Mouse (Mus musculus) spleen, adult 2 months (tissue): ENCODE data around the gene Gucy1b1. TPM values are rescaled to one million over a fixed set of nuclear protein-coding genes. Genes with fewer than 3 reads are reported as not detected.

Experiments
- DNase-seq, 2 experiments: peaks; one replicate each; pipeline versions ENCODE4 v3.0.0 to v3.0.0-alpha.2; 2012 to 2021; ENCODE audit warnings: low spot score in 2 of 2, low read depth in 1 of 2
- H3K27ac ChIP-seq: fragments of 200-500 bp; 2 replicates; pipeline ENCODE4 v1.5.1; 2012; ENCODE audit warnings: low read length, inconsistent platforms; ENCODE audit not compliant: insufficient read depth
- H3K27me3 ChIP-seq: fragments of 200-500 bp; 2 replicates; pipeline ENCODE4 v1.6.1; 2012; ENCODE audit warnings: mild to moderate bottlenecking, moderate library complexity, low read length, inconsistent platforms; ENCODE audit not compliant: control insufficient read depth, insufficient read depth
- H3K36me3 ChIP-seq: fragments of 200-500 bp; 2 replicates; pipeline ENCODE4 v1.6.1; 2012; ENCODE audit warnings: mild to moderate bottlenecking, low read length, inconsistent platforms; ENCODE audit not compliant: control insufficient read depth, insufficient read depth
- H3K4me1 ChIP-seq: fragments of 200-500 bp; 2 replicates; pipeline ENCODE4 v1.6.1; 2011; ENCODE audit warnings: inconsistent platforms; ENCODE audit not compliant: control insufficient read depth, insufficient read depth, insufficient read length
- H3K4me3 ChIP-seq: fragments of 200-500 bp; 2 replicates; pipeline ENCODE4 v1.5.1; 2011; ENCODE audit warnings: mild to moderate bottlenecking, inconsistent platforms; ENCODE audit not compliant: insufficient read depth, insufficient read length; ENCODE audit errors: extremely low read depth
- CTCF ChIP-seq: fragments of 200-500 bp; IDR thresholded peaks from 2 replicates; pipeline ENCODE4 v1.5.1; 2011; ENCODE audit warnings: mild to moderate bottlenecking, inconsistent platforms; ENCODE audit not compliant: insufficient read depth, insufficient read length, insufficient replicate concordance; ENCODE audit errors: extremely low read depth
- POLR2A ChIP-seq: fragments of 200-500 bp; IDR thresholded peaks from 2 replicates; pipeline ENCODE4 v1.6.1; 2011; ENCODE audit warnings: low read depth, low read length, inconsistent platforms
- WGBS: fragments of 180-500 bp; shearing (Covaris S2); methylation state at CpG from one replicate; pipeline ENCODE4 v1.1.7; 2018; 5-methylcytosine and 5-hydroxymethylcytosine counted together
- polyA plus RNA-seq: library from polyadenylated mRNA; depleted of rRNA; stranded (reverse); fragments of >200 nt; gene quantifications from 2 replicates; pipeline ENCODE4 v1.2.3, GENCODE M21; 2012; rRNA removed

Gene Gucy1b1
- polyA plus RNA-seq, 1 experiment, result 2.4 TPM

GRCm38 (mm10) chr3:81983120-81983895, 91.2 kb downstream of the Gucy1b1 start:
- no peaks in the 10 kb centered on the region for H3K36me3 ChIP-seq
- 67% methylated on average over 8 of the region's 8 CpGs for WGBS
- DNase-seq, result no peak
- no peak overlapping the region for H3K27ac ChIP-seq
- no peaks in the 10 kb centered on the region for H3K4me1 ChIP-seq
- H3K4me3 ChIP-seq, result no peak overlapping the region
- H3K27me3 ChIP-seq, result no peaks in the 10 kb centered on the region
- TF ChIP-seq CTCF (no peak), POLR2A (no peak)

Other genes starting within 250 kb of the Gucy1b1 start
- gene Ctso, start 142.1 kb downstream of the Gucy1b1 start, polyA plus RNA-seq, result 8.7 and 8.9 TPM in 2 replicates
- gene Tdo2, start 98.5 kb downstream of the Gucy1b1 start, polyA plus RNA-seq, result not detected in 2 replicates
- not detected in 2 replicates for gene Asic5, start 92.4 kb downstream of the Gucy1b1 start, polyA plus RNA-seq
- 8.1 and 9.2 TPM in 2 replicates for gene Gucy1a1, start 71.1 kb upstream of the Gucy1b1 start, polyA plus RNA-seq